Mouse (Mus musculus): ENCODE data around the gene Ninj2. TPM values are rescaled to one million over a fixed set of nuclear protein-coding genes. Genes with fewer than 3 reads are reported as not detected.
A peak's percentile ranks its signal among the peaks of the same experiment; 100 is the strongest.

The Ninj2 gene
- polyA plus RNA-seq, 1 experiment from 2014 or later = not detected

DNA sequence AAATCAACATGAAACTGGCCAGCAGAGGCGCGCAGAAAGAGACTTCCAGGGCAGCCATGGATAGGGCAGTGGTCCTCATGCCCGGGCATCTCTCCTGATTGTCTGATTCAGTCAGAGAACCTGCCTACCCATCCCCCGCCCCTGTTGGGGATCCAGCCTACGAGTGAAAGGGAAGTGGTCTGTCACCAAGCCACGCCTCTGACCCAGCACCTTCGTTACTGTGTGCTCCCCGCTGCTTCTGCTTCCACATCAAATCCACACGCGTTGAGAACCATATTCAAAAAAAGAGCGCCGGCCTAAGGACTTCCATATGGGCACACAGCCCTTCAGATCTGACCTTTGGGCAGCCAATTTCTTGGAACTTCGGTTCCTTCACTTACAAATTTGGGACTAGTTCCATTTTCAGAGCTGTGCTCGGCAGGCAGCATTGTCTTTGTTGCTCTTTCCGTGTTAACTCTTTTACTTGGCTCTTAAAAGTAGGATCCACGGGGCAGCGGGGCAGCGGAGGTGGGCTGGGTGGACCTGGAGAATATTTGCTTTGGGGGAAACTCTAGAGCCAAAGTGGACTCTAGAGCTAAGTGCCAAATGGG, 94.5 kb downstream of the Ninj2 start:
- H3K4me2 ChIP-seq (replicated peaks) = peak overlapping the region; percentile 24; the same call in 1 of the 2 replicates
- H3K9me3 ChIP-seq = no peaks in the 10 kb centered on the region
- H3K36me3 ChIP-seq = no peaks in the 10 kb centered on the region
- ATAC-seq (replicated peaks) = no peak
- H3K27me3 ChIP-seq = no peaks in the 10 kb centered on the region
- no peak overlapping the region for H3K27ac ChIP-seq (replicated peaks)
- H3K9ac ChIP-seq (replicated peaks) = no peak overlapping the region
- 18% methylated on average over 18 of the region's 18 CpGs for WGBS
- no peak overlapping the region for H3K4me3 ChIP-seq
- H3K4me1 ChIP-seq = peaks cover 15% of the 10 kb centered on the region

- Histone ChIP-seq H3K4me3 (no peak overlapping the region), H3K4me1 (peaks cover 15% of the 10 kb centered on the region), H3K36me3 (no peaks in the 10 kb centered on the region), H3K27ac (replicated peaks) (no peak overlapping the region), H3K9ac (replicated peaks) (peak overlapping the region; percentile 7; the same call in 1 of the 2 replicates), H3K9me3 (no peaks in the 10 kb centered on the region), H3K27me3 (no peaks in the 10 kb centered on the region), H3K4me2 (replicated peaks) (peak overlapping the region; percentile 24)
- no peak; the same call in 1 of the 2 replicates for ATAC-seq (replicated peaks)
- 21% methylated on average over 24 of the region's 24 CpGs for WGBS
Observed at GRCm38 (mm10) chr6:120188376-120189235, 95.5 kb downstream of the Ninj2 start.

DNA sequence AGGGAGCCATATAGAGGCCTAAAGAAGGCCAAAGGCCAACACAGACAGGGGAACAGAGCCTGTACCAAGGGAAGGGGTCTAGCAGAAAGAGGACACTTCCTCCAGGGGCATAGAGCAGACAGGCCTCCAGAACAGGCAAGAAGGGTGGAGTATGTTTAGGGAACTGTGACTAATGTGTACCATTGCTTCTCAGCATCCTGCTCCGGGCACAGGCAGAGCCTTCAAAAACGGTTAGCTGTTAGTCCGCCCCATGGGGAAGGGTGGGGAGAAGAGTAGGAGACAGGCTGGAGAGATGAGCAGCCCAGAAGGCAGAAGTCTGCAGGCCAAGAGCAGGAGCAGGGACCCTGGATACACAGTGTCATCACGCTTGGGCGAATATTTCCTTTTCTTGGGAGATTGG, 96.1 kb downstream of the Ninj2 start:
- no peak overlapping the region for H3K9ac ChIP-seq (replicated peaks)
- 89% methylated on average over 5 of the region's 5 CpGs for WGBS
- H3K27ac ChIP-seq (replicated peaks) = no peak overlapping the region
- H3K4me1 ChIP-seq = peaks cover 15% of the 10 kb centered on the region
- no peak overlapping the region for H3K4me3 ChIP-seq
- H3K36me3 ChIP-seq = no peaks in the 10 kb centered on the region
- H3K9me3 ChIP-seq = no peaks in the 10 kb centered on the region
- no peak overlapping the region for H3K4me2 ChIP-seq (replicated peaks)
- no peak for ATAC-seq (replicated peaks)
- H3K27me3 ChIP-seq = no peaks in the 10 kb centered on the region

DNA sequence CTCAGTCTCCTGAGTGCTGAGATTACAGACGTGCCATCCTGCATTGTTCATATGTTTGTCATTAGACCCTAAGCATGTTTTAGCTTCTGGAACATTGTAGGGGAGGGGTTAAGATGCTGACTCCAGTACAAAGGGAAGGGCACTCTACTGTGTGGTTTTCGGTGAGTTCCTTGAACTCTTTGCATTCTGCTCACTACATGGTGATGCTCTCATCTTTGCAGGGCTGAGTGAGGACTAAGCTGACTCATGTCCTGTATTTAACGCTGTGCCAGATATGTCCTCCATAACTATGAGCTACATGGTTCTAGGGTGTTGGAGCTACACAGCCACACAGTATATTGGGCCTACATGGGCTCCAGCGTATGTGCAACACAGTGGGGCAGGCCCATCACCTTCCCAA, 97.2 kb downstream of the Ninj2 start:
- Histone ChIP-seq H3K9me3 (no peaks in the 10 kb centered on the region), H3K27ac (replicated peaks) (no peak overlapping the region), H3K9ac (replicated peaks) (no peak overlapping the region), H3K4me1 (peaks cover 15% of the 10 kb centered on the region), H3K4me3 (no peak overlapping the region), H3K4me2 (replicated peaks) (no peak overlapping the region), H3K27me3 (no peaks in the 10 kb centered on the region), H3K36me3 (no peaks in the 10 kb centered on the region)
- ATAC-seq (replicated peaks) = no peak
- 96% methylated on average over 4 of the region's 4 CpGs for WGBS

- H3K27me3 ChIP-seq = no peaks in the 10 kb centered on the region
- ATAC-seq (replicated peaks) = no peak
- H3K4me2 ChIP-seq (replicated peaks) = no peak overlapping the region
- no peaks in the 10 kb centered on the region for H3K36me3 ChIP-seq
- no peak overlapping the region for H3K27ac ChIP-seq (replicated peaks)
- WGBS = 91% methylated on average over 4 of the region's 4 CpGs
- peaks cover 15% of the 10 kb centered on the region for H3K4me1 ChIP-seq
- no peak overlapping the region for H3K4me3 ChIP-seq
- H3K9ac ChIP-seq (replicated peaks) = no peak overlapping the region
- no peaks in the 10 kb centered on the region for H3K9me3 ChIP-seq
Observed at GRCm38 (mm10) chr6:120190912-120191311, 97.8 kb downstream of the Ninj2 start.

- Histone ChIP-seq H3K27me3 (no peaks in the 10 kb centered on the region), H3K4me3 (no peak overlapping the region), H3K9me3 (no peaks in the 10 kb centered on the region), H3K36me3 (no peaks in the 10 kb centered on the region), H3K27ac (replicated peaks) (no peak overlapping the region), H3K4me2 (replicated peaks) (no peak overlapping the region), H3K9ac (replicated peaks) (no peak overlapping the region), H3K4me1 (peaks cover 15% of the 10 kb centered on the region)
- no peak for ATAC-seq (replicated peaks)
- WGBS = 64% methylated on average over 7 of the region's 7 CpGs
Observed at GRCm38 (mm10) chr6:120191396-120192170, 98.4 kb downstream of the Ninj2 start.

- H3K27me3 ChIP-seq = no peaks in the 10 kb centered on the region
- no peaks in the 10 kb centered on the region for H3K9me3 ChIP-seq
- peaks cover 15% of the 10 kb centered on the region for H3K4me1 ChIP-seq
- no peak overlapping the region for H3K27ac ChIP-seq (replicated peaks)
- no peak overlapping the region for H3K4me3 ChIP-seq
- no peak overlapping the region for H3K4me2 ChIP-seq (replicated peaks)
- ATAC-seq (replicated peaks) = no peak
- H3K9ac ChIP-seq (replicated peaks) = no peak overlapping the region
- WGBS = 14% methylated on average over 15 of the region's 15 CpGs
- H3K36me3 ChIP-seq = no peaks in the 10 kb centered on the region
Observed at GRCm38 (mm10) chr6:120192211-120192870, 99.2 kb downstream of the Ninj2 start.

DNA sequence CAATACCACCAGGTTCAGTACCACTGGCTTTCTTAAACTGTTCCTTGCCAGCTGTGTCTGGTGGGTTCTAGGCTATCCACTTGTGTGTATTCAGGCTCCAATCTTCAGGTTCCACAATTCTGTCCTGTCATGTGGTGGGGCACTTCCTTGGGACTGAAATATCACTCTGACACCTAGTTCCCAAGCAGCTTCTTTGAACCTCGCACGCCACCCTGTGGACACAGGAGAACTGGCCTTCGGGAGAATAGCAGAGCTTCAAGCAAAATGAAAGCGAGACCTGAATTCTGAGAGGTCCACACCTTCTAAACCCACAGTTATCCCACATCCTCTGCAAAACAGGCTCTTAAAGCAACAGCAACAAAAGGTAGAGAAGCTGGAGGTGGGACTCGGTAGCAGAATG, 100.0 kb downstream of the Ninj2 start:
- H3K4me1 ChIP-seq = peaks cover 11% of the 10 kb centered on the region
- no peak overlapping the region for H3K27ac ChIP-seq (replicated peaks)
- no peak overlapping the region for H3K4me3 ChIP-seq
- no peaks in the 10 kb centered on the region for H3K9me3 ChIP-seq
- H3K27me3 ChIP-seq = no peaks in the 10 kb centered on the region
- no peaks in the 10 kb centered on the region for H3K36me3 ChIP-seq
- ATAC-seq (replicated peaks) = no peak
- no peak overlapping the region for H3K9ac ChIP-seq (replicated peaks)
- no peak overlapping the region for H3K4me2 ChIP-seq (replicated peaks)
- WGBS = 18% methylated on average over 5 of the region's 5 CpGs

DNA sequence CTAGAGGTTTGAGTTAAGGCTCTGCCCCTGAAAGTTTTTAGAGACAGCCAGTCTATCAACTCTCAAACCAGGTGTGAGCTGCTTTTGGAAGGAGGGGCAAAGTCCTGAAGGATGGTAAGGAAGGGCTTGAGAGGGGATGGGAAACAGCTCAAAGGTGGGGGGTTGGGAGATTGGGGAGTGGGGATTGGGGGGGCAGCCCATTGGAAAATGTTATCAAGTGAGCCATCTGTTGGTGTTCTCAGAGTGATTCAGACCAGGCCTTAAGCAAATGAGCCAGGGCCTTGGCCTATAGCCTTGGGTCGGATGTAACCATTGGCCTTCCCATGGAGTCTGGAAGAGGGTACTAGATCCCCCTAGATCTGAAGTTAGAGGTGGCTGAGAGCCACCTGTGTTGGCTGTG, 100.6 kb downstream of the Ninj2 start:
- Histone ChIP-seq H3K27me3 (no peaks in the 10 kb centered on the region), H3K36me3 (no peaks in the 10 kb centered on the region), H3K9ac (replicated peaks) (no peak overlapping the region), H3K27ac (replicated peaks) (no peak overlapping the region), H3K4me2 (replicated peaks) (no peak overlapping the region), H3K9me3 (no peaks in the 10 kb centered on the region), H3K4me3 (no peak overlapping the region), H3K4me1 (peaks cover 6% of the 10 kb centered on the region)
- 70% methylated on average over 1 of the region's 1 CpGs for whole genome bisulfite sequencing
- ATAC-seq (replicated peaks) = no peak

DNA sequence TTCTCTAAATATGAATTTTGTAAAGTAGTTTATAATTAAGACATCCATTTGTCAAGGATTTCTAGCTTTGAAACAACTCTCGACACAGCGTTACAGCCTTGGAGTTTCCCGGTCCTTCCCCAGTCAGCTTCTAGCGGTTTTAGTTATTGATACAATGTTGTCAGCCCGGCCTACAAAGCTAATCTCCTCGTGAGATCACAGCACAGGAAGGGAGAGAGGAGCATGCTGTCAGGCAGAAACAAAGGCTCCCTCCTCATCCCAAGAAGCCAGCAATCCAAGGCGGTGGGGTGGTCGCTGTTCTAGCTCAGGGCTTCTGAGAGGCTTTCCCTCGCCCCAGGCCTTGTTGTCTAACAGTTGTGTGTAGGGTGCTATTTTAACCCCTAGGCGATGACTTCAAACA, 101.2 kb downstream of the Ninj2 start:
- Histone ChIP-seq H3K27me3 (no peaks in the 10 kb centered on the region), H3K4me2 (replicated peaks) (no peak overlapping the region), H3K4me1 (peaks cover 6% of the 10 kb centered on the region), H3K9ac (replicated peaks) (no peak overlapping the region), H3K9me3 (no peaks in the 10 kb centered on the region), H3K36me3 (no peaks in the 10 kb centered on the region), H3K4me3 (no peak overlapping the region), H3K27ac (replicated peaks) (no peak overlapping the region)
- no peak for ATAC-seq (replicated peaks)
- 27% methylated on average over 10 of the region's 10 CpGs for WGBS

DNA sequence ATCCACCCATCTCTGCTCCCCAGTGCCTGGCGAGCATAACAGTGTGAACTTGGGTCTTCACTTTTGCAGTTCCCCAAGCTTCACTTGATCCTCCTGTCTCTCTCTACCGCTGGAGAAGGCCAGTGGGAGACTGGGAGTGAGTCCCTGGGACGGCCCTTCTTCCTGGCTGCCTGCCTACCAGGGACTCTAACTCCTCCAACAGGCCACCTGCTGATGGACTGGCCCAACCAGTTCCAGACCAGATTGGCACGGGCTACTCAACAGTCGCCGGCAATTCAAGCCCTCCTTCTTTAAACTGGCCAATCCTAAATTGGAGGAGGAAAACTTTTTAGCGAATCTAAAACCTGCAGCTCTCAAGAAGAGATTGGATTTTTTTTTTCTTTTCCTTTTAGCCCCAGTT, 101.8 kb downstream of the Ninj2 start:
- Histone ChIP-seq H3K27me3 (no peaks in the 10 kb centered on the region), H3K4me3 (no peak overlapping the region), H3K9ac (replicated peaks) (no peak overlapping the region), H3K4me2 (replicated peaks) (no peak overlapping the region), H3K4me1 (peaks cover 6% of the 10 kb centered on the region), H3K9me3 (no peaks in the 10 kb centered on the region), H3K36me3 (no peaks in the 10 kb centered on the region), H3K27ac (replicated peaks) (no peak overlapping the region)
- WGBS = 27% methylated on average over 7 of the region's 7 CpGs
- ATAC-seq (replicated peaks) = no peak

DNA sequence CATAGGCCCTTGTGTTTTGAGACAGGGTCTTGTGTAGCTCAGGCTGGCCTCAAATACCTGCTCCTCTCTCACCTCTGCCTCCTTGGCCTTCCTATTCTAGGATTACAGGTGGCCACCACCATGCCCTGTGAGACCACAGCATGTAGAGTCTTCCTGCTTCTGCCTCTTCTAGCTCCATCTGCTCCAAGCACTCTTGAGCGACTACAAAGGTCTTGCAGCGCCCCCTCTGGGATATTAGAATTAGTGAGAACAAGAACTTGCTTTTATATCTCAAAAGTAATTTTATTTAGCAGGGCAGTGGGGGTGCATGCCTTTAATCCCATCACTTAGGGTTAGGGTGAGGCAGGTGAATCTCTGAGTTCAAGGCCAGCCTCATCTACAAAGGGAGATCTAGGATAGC, 103.7 kb downstream of the Ninj2 start:
- Histone ChIP-seq H3K9ac (replicated peaks) (no peak overlapping the region), H3K27me3 (no peaks in the 10 kb centered on the region), H3K36me3 (no peaks in the 10 kb centered on the region), H3K4me1 (peaks cover 6% of the 10 kb centered on the region), H3K4me3 (no peak overlapping the region), H3K27ac (replicated peaks) (no peak overlapping the region), H3K4me2 (replicated peaks) (no peak overlapping the region), H3K9me3 (no peaks in the 10 kb centered on the region)
- no peak for ATAC-seq (replicated peaks)
- 42% methylated on average over 2 of the region's 2 CpGs for WGBS

Measured in forebrain, embryonic 15.5 days (tissue).